ENCODE assay signal across 8 mouse cellular contexts in genomic region chr16:91688619-91689334, GRCm38 (mm10). TPM values are rescaled to one million over a fixed set of nuclear protein-coding genes. Genes with fewer than 3 reads are reported as not detected.
DNase-seq lines count a peak whose midpoint lies in the region; ATAC-seq lines count a peak whose summit lies in the region.

Gene Donson (minus strand): TSS chr16:91688770.

- peaks cover 3% of the 10 kb centered on the region for H3K4me1 ChIP-seq in intestine, embryonic 15.5 days (replicated peaks)

- peak within 1 kb of the TSS; percentile 91 for H3K9ac ChIP-seq in intestine, embryonic 15.5 days

- peak; percentile 100 for ATAC-seq in intestine, embryonic 15.5 days
- ATAC-seq in megakaryocyte-erythroid progenitor cell, adult 5-6 weeks (replicated peaks; ENCODE audit: low FRiP score, low TSS enrichment, poor library complexity, severe bottlenecking): peak; percentile 78

- WGBS in intestine, embryonic 15.5 days: under 1% methylated on average over 70 of the region's 71 CpGs

- H3K27me3 ChIP-seq in intestine, embryonic 15.5 days (replicated peaks): no peaks in the 10 kb centered on the region

- H3K27ac ChIP-seq in intestine, embryonic 15.5 days: peak within 1 kb of the TSS; percentile 72

- peak; percentile 98 for DNase-seq in adrenal gland, adult 2 months
- peak; percentile 97 for DNase-seq in embryo, embryonic 11 days
- peak; percentile 97 for DNase-seq in gastrocnemius, postnatal 25 days
- peak; percentile 92 to 94 for DNase-seq in left cerebral cortex, postnatal 14 days (ENCODE audit: low spot score in 2 of 2)
- peak; percentile 96 for DNase-seq in right cerebral cortex, postnatal 14 days
- peak; percentile 96 for DNase-seq in urinary bladder, postnatal 25 days (ENCODE audit: low spot score)

- H3K36me3 ChIP-seq in intestine, embryonic 15.5 days: peaks cover 8% of the 10 kb centered on the region

- H3K4me3 ChIP-seq in intestine, embryonic 15.5 days (replicated peaks): peak within 1 kb of the TSS; percentile 97

- intact Hi-C loops in left cerebral cortex, postnatal 14 days (cut with DNase I): no loop called here

- no peaks in the 10 kb centered on the region for H3K9me3 ChIP-seq in intestine, embryonic 15.5 days

- peak within 1 kb of the TSS; percentile 91 for H3K4me2 ChIP-seq in intestine, embryonic 15.5 days (replicated peaks)

RNA-seq across cellular contexts. Expression of gene Donson, which starts in this region (rescaled TPM):
- total RNA-seq in adrenal gland, adult 2 months (2021): 1 to 10 TPM; 4.6 to 5.3 TPM
- 5.6 and 7.7 TPM in 2 replicates for polyA plus RNA-seq in adrenal gland, adult 2 months (2012; rRNA removed)
- total RNA-seq in gastrocnemius, postnatal 25 days (2021): 1 to 10 TPM in 1 of 2 experiments, under 1 TPM in 1; 0.84 to 1.1 TPM
- 16.3 and 17.6 TPM in 2 replicates for polyA plus RNA-seq in intestine, embryonic 15.5 days (2015; fragmentation: Nextera tagmentation; extraction: Ambion mirVana)
- total RNA-seq in left cerebral cortex, postnatal 14 days (2021): 10 to 100 TPM; 21.0 to 23.6 TPM
- 20.7 and 28.4 TPM in 2 replicates for total RNA-seq in megakaryocyte-erythroid progenitor cell, adult 5-6 weeks (2014; fragmentation: Nextera tagmentation)
- 44.6 and 49.3 TPM in 2 replicates for total RNA-seq in megakaryocyte-erythroid progenitor cell, adult 5-6 weeks (2017)

Comparison
In these comparisons a context has a peak if more than half of its experiments do, and no peak if none do; other contexts are left out.
1. Peak in every context shown above with its lines: DNase-seq, ATAC-seq, H3K4me3 ChIP-seq and H3K27ac ChIP-seq.